Mouse (Mus musculus) ES-Bruce4 (cell line): ENCODE results near the gene Nap1l5.

Experiments
- CTCF ChIP-seq: IDR thresholded peaks from one replicate; pipeline ENCODE4 v1.8.1; 2011; ENCODE audit warnings: low read depth, low read length
- EP300 ChIP-seq: IDR thresholded peaks from 2 replicates; pipeline ENCODE4 v1.6.1; 2011; ENCODE audit warnings: low read depth, low read length; ENCODE audit not compliant: insufficient read depth
- POLR2A ChIP-seq: IDR thresholded peaks from one replicate; pipeline ENCODE4 v1.8.1; 2011; ENCODE audit warnings: low read length; ENCODE audit not compliant: insufficient read depth

DNA sequence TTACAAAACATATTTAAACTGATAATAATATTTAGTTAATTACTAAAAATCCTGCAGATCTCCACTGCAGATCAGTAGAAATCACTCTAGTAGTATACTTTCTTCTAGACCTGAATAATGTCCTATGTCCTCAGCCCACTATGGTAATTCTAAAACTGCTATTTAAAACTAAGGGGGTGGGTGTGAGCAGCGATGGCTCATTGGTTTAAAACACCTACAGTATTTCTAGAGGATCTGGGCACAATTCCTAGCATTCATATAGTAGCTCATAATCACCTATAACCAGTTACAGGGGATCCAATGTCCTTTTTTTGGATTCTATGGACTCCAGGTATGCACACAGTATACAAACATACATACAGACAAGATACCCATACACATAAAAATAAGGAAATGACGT, 39.4 kb upstream of the Nap1l5 start:
- no peak for TF ChIP-seq POLR2A
- no peak for TF ChIP-seq CTCF
- no peak for TF ChIP-seq EP300
